Mouse (Mus musculus): ENCODE results near the gene Mrtfb. TPM values are rescaled to one million over a fixed set of nuclear protein-coding genes. Genes with fewer than 3 reads are reported as not detected.

Gene Mrtfb
- polyA plus RNA-seq, 1 experiment from 2014 or later = 9.9 TPM

DNA sequence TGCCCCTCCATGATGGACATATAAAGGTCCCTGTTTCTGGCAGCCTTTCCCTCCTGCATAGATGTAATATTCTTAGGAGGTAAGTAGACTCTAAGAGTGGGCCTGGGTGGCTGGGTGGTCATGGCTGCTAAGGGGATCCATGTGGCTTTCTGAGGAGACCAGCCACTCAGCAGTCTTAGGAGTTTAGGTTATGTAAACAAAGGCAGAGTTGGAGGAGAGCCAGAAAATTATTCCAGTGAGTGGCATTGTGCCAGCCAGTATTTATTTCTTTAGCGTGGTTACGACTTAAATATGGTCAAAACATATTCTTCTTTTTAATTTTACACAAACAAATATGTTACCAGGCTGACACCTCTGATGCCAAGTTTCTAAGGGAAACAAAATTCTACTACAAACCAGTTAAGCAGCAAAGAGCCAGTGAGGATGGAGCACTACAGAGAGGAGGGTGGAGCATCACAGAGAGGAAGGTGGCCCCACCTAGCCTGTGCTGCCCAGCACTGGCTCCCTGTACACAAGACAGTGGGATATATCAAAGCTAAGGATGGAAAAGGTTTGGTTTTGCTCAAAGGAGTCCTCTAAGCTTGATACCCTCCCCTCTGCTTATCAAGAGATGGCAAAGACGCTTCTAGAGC is 204.6 kb downstream of the Mrtfb start:
- 71% methylated on average over 3 of the region's 3 CpGs for WGBS
- Histone ChIP-seq H3K4me1 (no peaks in the 10 kb centered on the region), H3K9ac (replicated peaks) (no peak overlapping the region), H3K4me3 (replicated peaks) (no peak overlapping the region), H3K9me3 (replicated peaks) (no peaks in the 10 kb centered on the region), H3K27me3 (replicated peaks) (no peaks in the 10 kb centered on the region), H3K36me3 (no peaks in the 10 kb centered on the region), H3K27ac (replicated peaks) (no peak overlapping the region), H3K4me2 (no peak overlapping the region)
- no peak for ATAC-seq (ENCODE audit: low FRiP score)

DNA sequence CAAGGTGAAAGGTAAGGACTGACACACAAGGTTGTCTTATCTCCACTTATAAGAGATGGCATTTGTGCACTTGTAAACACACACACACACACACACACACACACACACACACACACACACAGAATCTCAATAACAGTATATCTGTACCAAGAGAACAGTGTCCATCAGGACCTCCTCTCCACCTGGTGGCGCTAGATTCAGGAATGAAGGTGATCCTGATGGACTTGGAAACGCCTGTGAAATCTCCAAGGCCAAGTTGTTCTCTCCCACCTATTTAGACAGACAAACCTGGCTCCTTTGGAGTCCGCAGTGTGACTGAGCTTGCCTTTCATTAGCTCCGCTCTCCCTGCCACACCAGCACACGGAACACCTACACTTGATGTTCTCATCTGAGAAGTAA is 208.4 kb downstream of the Mrtfb start:
- no peaks in the 10 kb centered on the region for H3K27me3 ChIP-seq (replicated peaks)
- no peaks in the 10 kb centered on the region for H3K9me3 ChIP-seq (replicated peaks)
- no peaks in the 10 kb centered on the region for H3K4me1 ChIP-seq
- no peak overlapping the region for H3K9ac ChIP-seq (replicated peaks)
- no peak overlapping the region for H3K27ac ChIP-seq (replicated peaks)
- H3K4me3 ChIP-seq (replicated peaks) = no peak overlapping the region
- 81% methylated on average over 5 of the region's 5 CpGs for WGBS
- no peaks in the 10 kb centered on the region for H3K36me3 ChIP-seq
- no peak overlapping the region for H3K4me2 ChIP-seq
- no peak for ATAC-seq (ENCODE audit: low FRiP score)

MicroRNAs within 50 kb of the gene (microRNA counts, 519-probe panel; counts per million panel counts)
- microRNA mmu-miR-193b = 2,774 counts per million, percentile 65 among the panel's probes with 10 or more counts

Small RNA genes lying within 50 kb of the gene (microRNA-seq; reads per million reads assigned to microRNA genes)
- 14.5 reads per million, percentile 30 among the genes with 10 or more reads in this experiment for gene Mir193b
- not detected for gene Mir365-1

Other genes starting within 250 kb of the Mrtfb start
- 15.3 and 15.4 TPM in 2 replicates for gene Ercc4, start 146.8 kb upstream of the Mrtfb start, polyA plus RNA-seq (2015; fragmentation: Nextera tagmentation; extraction: Ambion mirVana)

Data from neural tube, embryonic 15.5 days (tissue).